Mouse (Mus musculus) heart, embryonic 14.5 days (tissue): Measurements from ENCODE around the gene Strn3. TPM values are rescaled to one million over a fixed set of nuclear protein-coding genes. Genes with fewer than 3 reads are reported as not detected.
A peak's percentile ranks its signal among the peaks of the same experiment; 100 is the strongest.
"Not testable (repeated sequence)": the region's sequence is repeated elsewhere in the genome, so short reads cannot be mapped to it uniquely, and the experiment has no call there.

Experiments used
- ATAC-seq: fragments of 200-750 bp; cut with Nextera tagmentation; 2 replicates; pipeline ENCODE4 v1.8.0; 2017; ENCODE audit warnings: low read depth, moderate TSS enrichment; ENCODE audit not compliant: insufficient number of reproducible peaks, insufficient read depth, low FRiP score
- H3K27ac ChIP-seq, 2 experiments: fragments of 200-500 bp in 1 of 2; fragments of 300-500 bp in 1 of 2; sonication (generic) in 1 of 2; replicated peaks in 1 of 2; 2 replicates each; pipeline ENCODE4 v1.5.1; 2012 to 2014; ENCODE audit warnings: low read depth in 2 of 2, low read length in 2 of 2, control low read depth in 1 of 2, mild to moderate bottlenecking in 1 of 2, mixed read lengths in 1 of 2; ENCODE audit not compliant: control insufficient read depth in 1 of 2, insufficient read depth in 1 of 2
- H3K27me3 ChIP-seq: fragments of 300-500 bp; sonication (generic); 2 replicates; pipeline ENCODE4 v1.6.1; 2014; ENCODE audit warnings: mild to moderate bottlenecking, low read length, control low read depth; ENCODE audit not compliant: control insufficient read depth, insufficient read depth
- H3K36me3 ChIP-seq: fragments of 300-500 bp; sonication (generic); 2 replicates; pipeline ENCODE4 v1.6.1; 2014; ENCODE audit warnings: mild to moderate bottlenecking, control low read depth, low read length, mixed read lengths; ENCODE audit not compliant: control insufficient read depth, insufficient read depth
- H3K4me1 ChIP-seq, 2 experiments: fragments of 200-500 bp in 1 of 2; fragments of 300-500 bp in 1 of 2; sonication (generic) in 1 of 2; 2 replicates each; pipeline ENCODE4 v1.6.1; 2012 to 2014; ENCODE audit warnings: low read length in 2 of 2, control low read depth in 1 of 2, mixed read lengths in 1 of 2; ENCODE audit not compliant: control insufficient read depth in 2 of 2, insufficient read depth in 2 of 2
- H3K4me2 ChIP-seq: fragments of 300-500 bp; sonication (generic); 2 replicates; pipeline ENCODE4 v1.6.1; 2014; ENCODE audit warnings: mild to moderate bottlenecking, low read length
- H3K4me3 ChIP-seq, 2 experiments: fragments of 200-500 bp in 1 of 2; fragments of 300-500 bp in 1 of 2; sonication (generic) in 1 of 2; 2 replicates each; pipeline ENCODE4 v1.5.1; 2012 to 2014; ENCODE audit warnings: low read length in 2 of 2, mild to moderate bottlenecking in 2 of 2, control low read depth in 1 of 2, low read depth in 1 of 2, moderate library complexity in 1 of 2; ENCODE audit not compliant: control insufficient read depth in 1 of 2, insufficient read depth in 1 of 2
- H3K9ac ChIP-seq: fragments of 300-500 bp; sonication (generic); 2 replicates; pipeline ENCODE4 v1.6.1; 2014; ENCODE audit warnings: mild to moderate bottlenecking, low read length
- H3K9me3 ChIP-seq: fragments of 300-500 bp; sonication (generic); 2 replicates; pipeline ENCODE4 v1.6.1; 2016; ENCODE audit warnings: low read length, control low read depth; ENCODE audit not compliant: control insufficient read depth
- WGBS: fragments of 180-500 bp; shearing (Covaris S2); extraction: QIAGEN DNeasy Blood & Tissue Kit; methylation state at CpG from one replicate; pipeline ENCODE4 v1.1.7; 2014; 5-methylcytosine and 5-hydroxymethylcytosine counted together
- polyA plus RNA-seq: library from polyadenylated mRNA; unstranded; fragments of >200 nt; fragmentation: Nextera tagmentation; extraction: Ambion mirVana; gene quantifications from 2 replicates; pipeline ENCODE4 v1.2.1, GENCODE M21; 2014

Gene Strn3
- polyA plus RNA-seq, 1 experiment from 2014 or later, result 60.9 TPM

DNA sequence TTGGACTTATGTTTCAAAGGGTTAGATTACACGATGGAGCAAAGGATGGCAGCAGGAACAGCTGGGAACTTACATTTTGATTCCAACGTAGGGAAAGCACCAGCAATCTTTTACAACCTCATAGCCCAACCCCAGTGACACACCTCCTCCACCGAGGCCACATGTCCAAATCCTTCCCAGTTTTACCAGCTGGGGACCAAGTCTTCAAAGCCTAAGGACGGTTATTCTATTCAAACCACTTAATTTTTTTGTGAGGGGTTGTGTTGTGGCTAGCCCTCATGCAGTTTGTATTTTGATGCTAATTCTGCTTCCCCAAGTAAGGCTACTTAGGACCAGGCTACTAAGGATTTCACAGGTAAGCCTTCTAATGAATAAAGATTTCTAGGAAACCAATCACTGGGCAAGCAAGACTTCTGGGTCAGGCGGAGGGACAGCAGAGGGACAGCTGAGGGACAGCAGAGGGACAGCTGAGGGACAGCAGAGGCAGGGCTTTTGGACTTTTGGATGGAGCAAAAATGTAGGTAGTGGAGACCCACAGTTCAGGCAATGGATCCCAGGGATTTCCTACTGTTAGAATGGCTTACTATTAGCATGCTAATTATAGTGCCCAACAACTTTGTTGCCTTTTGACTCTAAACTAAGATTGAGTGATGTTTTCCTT lies 20.3 kb downstream of the Strn3 start:
- Histone ChIP-seq H3K4me1 (peaks cover 3 to 43% of the 10 kb centered on the region in 2 experiments), H3K27ac (0 out of 4 replicates have a peak overlapping the region, but pooled peaks of 1 of the 2 experiments have one; percentile 28), H3K4me2 (no peak overlapping the region), H3K4me3 (no peak overlapping the region), H3K27me3 (no peaks in the 10 kb centered on the region), H3K9ac (no peak overlapping the region), H3K36me3 (no peaks in the 10 kb centered on the region), H3K9me3 (no peaks in the 10 kb centered on the region)
- WGBS, result 48% methylated on average over 5 of the region's 5 CpGs
- no peak for ATAC-seq

DNA sequence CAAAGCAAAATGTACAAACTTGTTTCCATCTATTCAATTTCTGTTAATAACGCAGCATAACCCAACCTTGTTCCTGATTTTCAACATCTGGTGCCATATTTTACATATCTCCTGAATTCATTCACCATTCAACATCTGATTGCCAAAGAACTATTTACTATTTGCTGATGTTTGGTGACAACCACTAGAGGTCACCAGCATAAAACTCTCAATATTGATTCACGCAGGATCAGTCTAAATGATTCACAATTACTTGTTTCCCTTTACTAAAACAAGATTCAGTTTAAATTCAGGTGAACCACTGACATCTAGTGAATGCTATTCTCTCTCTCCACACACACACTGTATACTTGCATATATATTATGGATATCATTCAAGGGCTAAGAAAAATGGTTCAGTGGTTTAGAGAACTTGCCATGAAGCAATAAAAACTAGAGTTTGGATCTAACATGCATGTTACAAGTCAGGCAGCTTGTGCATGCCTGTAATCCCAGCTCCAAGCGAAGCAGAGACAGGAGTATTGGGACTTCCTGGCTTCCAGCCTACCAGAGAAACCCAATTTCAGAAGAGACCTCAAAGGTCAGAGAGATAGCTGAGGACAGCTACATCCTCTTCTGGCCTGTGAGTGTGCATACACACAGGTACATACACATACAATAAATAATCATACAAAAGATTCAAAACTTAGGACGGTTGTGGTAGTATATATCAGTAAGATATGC lies 24.8 kb downstream of the Strn3 start:
- H3K4me1 ChIP-seq, result peaks cover 0 to 16% of the 10 kb centered on the region in 2 experiments; a peak in 3 of 4 replicates
- no peaks in the 10 kb centered on the region for H3K27me3 ChIP-seq
- ATAC-seq, result no peak
- 64% methylated on average over 4 of the region's 4 CpGs for WGBS
- no peak overlapping the region for H3K27ac ChIP-seq
- H3K4me3 ChIP-seq, result no peak overlapping the region
- H3K9me3 ChIP-seq, result no peaks in the 10 kb centered on the region
- H3K4me2 ChIP-seq, result no peak overlapping the region
- no peaks in the 10 kb centered on the region for H3K36me3 ChIP-seq
- H3K9ac ChIP-seq, result no peak overlapping the region

DNA sequence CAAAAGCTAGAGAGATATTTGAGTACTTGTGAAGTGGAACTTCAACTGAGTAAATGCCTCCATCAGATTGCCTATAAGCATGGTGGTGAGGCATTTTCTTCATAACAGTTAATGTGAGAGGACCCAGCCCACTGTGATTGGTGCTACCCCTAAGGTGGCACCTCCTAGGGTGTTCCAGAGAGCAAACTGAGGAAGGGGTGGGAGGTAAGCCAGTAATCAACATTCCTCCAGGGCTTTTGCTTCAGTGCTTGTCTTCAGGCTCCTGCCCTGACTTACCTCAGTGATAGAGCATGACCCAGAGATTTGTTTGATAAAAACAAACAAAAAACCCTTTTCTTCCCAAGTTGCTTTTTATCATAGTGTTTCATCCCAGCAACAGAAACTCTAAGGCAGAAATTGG lies 27.8 kb downstream of the Strn3 start:
- Histone ChIP-seq H3K27ac (no peak overlapping the region), H3K9ac (no peak overlapping the region)
- ATAC-seq, result no peak

DNA sequence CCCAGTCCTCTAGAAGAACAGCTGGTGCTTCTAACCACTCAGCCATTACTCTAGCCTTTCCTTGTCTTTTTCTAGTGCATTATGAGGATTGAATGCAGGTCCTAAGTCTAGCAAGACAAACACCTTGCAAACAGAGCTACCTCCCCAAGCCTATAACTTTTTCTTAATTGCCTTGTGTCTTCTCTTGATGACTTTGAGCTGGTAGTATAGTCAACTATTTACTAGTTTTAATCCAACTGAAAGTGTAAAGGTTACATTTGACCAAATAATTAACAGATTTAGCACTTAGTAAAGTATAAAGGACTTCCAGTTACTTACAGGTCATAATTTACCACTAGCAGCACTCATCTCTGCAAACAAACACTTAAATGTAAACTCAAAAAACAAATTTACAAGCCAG lies 28.7 kb downstream of the Strn3 start:
- H3K27me3 ChIP-seq, result no peaks in the 10 kb centered on the region
- no peak overlapping the region for H3K4me2 ChIP-seq
- no peak for ATAC-seq
- H3K4me1 ChIP-seq, result peaks cover 0 to 8% of the 10 kb centered on the region in 2 experiments; a peak in 2 of 4 replicates
- no peak overlapping the region for H3K9ac ChIP-seq
- no peaks in the 10 kb centered on the region for H3K36me3 ChIP-seq
- H3K27ac ChIP-seq, result no peak overlapping the region
- H3K9me3 ChIP-seq, result no peaks in the 10 kb centered on the region
- no peak overlapping the region for H3K4me3 ChIP-seq

More for the DNA sequence above, 27.8 kb downstream of the Strn3 start:
- Histone ChIP-seq H3K4me2 (no peak overlapping the region), H3K4me3 (no peak overlapping the region), H3K4me1 (peaks cover 0 to 8% of the 10 kb centered on the region in 2 experiments; a peak in 2 of 4 replicates), H3K36me3 (no peaks in the 10 kb centered on the region), H3K9me3 (no peaks in the 10 kb centered on the region), H3K27me3 (no peaks in the 10 kb centered on the region)

DNA sequence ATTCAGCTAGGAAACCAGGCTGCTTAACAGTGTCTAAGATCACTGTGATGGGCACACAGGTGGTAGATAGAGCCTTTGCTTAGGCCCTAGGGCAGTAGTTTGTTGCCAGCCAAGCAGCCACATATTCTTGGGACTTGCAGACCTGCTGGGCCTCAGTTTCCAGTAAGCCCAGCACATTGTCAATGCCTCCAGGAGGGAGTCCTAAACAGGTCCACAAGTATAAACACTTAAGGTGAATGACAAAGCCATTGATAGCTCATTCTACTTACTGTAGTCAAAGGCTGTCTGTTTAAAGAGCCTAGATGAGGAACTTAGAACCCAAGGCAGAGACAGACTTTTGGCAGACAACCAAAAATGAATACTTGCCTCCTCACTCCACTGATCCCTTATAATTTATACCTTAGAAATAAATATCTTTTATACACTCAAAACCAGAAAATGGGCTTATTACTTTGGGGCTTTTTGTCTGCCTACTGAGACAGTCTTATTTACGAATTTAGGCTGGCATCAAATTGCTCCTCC lies 35.7 kb downstream of the Strn3 start:
- no peak for ATAC-seq
- Histone ChIP-seq H3K9me3 (no peaks in the 10 kb centered on the region), H3K27ac (no peak overlapping the region), H3K4me1 (peaks cover 0 to 8% of the 10 kb centered on the region in 2 experiments; a peak in 1 of 4 replicates), H3K27me3 (no peaks in the 10 kb centered on the region), H3K9ac (no peak overlapping the region), H3K4me2 (no peak overlapping the region), H3K4me3 (no peak overlapping the region), H3K36me3 (peaks cover 20% of the 10 kb centered on the region)
- WGBS, result 86% methylated on average over 1 of the region's 1 CpGs

DNA sequence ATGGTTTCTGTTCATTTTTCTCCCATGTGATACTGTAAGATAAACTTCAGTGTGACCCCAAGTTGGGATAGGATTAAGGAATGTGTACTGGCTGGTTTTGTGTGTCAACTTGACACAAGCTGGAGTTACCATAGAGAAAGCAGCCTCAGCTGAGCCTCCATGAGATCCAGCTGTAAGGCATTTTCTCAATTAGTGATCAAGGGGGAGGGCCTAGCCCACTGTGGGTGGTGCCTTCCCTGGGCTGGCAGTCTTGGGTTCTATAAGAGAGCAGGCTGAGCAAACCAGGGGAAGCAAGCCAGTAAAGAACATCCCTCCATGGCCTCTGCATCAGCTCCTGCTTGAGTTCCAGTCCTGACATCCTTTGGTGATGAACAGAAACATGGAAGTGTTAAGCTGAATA lies 42.3 kb downstream of the Strn3 start:
- not testable (repeated sequence) for ATAC-seq, H3K4me3 ChIP-seq, H3K27me3 ChIP-seq, H3K9ac ChIP-seq, H3K27ac ChIP-seq, H3K4me1 ChIP-seq, H3K9me3 ChIP-seq, H3K4me2 ChIP-seq
- H3K36me3 ChIP-seq, result peaks cover 52% of the 10 kb centered on the region

DNA sequence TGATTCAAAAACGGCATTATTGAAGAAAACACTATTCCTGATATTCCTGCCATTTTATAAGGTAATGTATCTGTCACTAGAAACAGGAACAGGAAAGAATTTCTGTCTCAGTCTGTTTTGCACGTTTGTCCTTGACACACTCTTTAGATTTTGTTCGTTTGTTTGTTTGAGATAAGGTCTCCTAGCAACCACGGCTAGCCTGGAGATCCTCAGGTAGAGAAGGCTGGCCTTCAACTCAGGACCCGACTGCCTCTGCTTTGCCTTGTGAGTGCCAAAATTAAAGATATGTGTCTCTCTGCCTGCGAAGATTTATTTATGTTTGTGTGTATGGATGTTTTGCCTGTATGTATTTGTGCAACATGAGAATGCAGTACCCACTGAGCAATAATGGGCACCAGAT lies 49.8 kb downstream of the Strn3 start:
- Histone ChIP-seq H3K9ac (no peak overlapping the region), H3K4me3 (no peak overlapping the region), H3K4me1 (peaks cover 0 to 5% of the 10 kb centered on the region in 2 experiments; a peak in 2 of 4 replicates), H3K27me3 (no peaks in the 10 kb centered on the region), H3K9me3 (no peaks in the 10 kb centered on the region), H3K36me3 (peaks cover 29% of the 10 kb centered on the region), H3K4me2 (no peak overlapping the region), H3K27ac (no peak overlapping the region; a peak in 1 of 4 replicates)
- ATAC-seq, result no peak
- 14% methylated on average over 6 of the region's 6 CpGs for WGBS
